Mouse (Mus musculus): ENCODE results near the gene Zscan10.
"Not testable (repeated sequence)": the region's sequence is repeated elsewhere in the genome, so short reads cannot be mapped to it uniquely, and the experiment has no call there.

Zscan10 gene

DNA sequence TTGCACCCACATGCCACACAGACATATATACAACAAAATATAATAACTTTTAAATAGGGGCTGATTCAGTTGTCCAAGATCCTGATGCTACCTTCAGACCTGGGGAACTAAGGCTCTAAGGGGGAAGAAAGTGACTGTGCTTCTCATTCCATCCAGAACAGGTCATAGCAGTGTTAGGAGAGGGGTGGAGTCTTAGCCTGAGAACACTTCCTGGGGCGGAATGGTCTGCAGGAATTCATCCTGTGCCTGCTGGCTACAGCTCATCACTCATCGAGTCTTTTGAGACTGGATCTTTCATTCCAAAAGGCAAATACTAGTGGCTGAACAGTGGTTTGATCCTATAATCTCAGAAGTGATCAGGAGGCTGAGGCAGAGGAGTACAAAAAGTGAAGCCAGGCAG lies 13.4 kb upstream of the Zscan10 start:
- no peak for DNase-seq (ENCODE audit: low spot score in 2 of 2)

DNA sequence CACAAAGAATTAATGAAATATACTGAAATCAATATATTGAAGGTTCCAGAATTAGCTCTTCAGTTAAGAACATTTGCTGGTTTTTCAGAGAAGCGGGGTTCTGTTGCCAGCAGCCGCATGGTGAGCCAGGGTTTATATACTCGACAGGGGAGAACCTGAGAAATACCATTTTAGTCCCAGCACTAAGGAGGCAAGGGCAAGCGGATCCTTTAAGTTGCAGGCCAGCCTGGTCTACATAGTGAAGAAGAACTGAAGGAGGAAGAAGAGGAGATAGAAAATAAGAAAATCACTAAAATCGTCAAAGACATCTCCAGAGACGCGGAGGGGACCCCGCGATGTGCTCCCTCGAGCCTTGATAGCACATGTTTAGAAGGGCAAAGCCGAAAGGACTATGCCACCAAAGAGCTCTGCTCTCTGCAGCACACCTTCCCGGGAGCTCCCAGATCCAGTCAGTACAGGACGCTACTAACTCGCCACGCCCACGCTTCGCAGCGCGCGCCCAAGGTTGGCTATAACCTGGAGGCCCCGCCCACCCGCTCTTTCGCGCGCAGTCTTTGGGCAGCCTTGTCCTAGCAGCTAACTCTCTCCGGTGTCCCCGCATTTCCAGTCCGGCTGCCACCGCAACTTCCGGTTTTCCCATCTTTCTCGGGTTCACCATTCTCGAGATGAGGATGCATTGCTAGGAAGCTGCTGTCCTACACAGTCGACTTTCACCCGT lies 8.3 kb upstream of the Zscan10 start:
- DNase-seq (ENCODE audit: low spot score in 2 of 2): peak; percentile 98 to 99

DNA sequence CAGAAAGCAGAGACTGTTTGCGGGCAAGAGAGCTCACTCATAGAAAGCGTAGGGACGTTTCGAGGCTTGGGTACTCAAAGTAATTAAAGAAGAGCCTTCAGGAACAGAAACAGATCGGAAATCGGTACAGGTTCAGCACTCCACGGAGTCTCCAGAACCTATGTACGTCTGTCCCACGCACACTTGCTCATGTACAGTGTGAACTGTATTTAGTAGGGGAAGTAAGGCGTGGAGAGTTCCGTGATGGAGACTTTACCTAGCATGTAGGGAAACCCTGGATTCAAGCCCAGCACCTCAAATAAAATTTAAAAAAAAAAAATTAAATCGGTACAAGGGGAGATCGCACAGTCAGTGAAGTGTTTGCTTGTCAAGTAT lies 7.7 kb upstream of the Zscan10 start:
- no peak for DNase-seq (ENCODE audit: low spot score in 2 of 2)

DNA sequence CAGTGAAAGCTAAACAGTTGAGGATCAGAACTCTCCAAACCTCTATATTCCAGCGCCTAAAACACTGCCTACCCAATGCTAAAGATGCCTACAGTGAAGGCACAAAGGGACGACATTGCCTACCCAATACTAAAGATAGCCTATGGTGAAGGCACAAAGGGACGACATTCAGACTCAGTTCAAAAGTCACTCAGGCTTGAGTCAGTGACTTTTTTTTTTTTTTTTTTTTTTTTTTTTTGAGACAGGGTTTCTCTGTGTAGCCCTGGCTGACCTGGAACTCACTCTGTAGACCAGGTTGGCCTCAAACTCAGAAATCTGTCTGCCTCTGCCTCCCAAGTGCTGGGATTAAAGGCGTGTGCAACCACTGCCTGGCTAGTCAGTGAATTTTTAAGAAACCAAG lies 5.5 kb upstream of the Zscan10 start:
- not testable (repeated sequence) for DNase-seq (ENCODE audit: low spot score in 2 of 2)

DNA sequence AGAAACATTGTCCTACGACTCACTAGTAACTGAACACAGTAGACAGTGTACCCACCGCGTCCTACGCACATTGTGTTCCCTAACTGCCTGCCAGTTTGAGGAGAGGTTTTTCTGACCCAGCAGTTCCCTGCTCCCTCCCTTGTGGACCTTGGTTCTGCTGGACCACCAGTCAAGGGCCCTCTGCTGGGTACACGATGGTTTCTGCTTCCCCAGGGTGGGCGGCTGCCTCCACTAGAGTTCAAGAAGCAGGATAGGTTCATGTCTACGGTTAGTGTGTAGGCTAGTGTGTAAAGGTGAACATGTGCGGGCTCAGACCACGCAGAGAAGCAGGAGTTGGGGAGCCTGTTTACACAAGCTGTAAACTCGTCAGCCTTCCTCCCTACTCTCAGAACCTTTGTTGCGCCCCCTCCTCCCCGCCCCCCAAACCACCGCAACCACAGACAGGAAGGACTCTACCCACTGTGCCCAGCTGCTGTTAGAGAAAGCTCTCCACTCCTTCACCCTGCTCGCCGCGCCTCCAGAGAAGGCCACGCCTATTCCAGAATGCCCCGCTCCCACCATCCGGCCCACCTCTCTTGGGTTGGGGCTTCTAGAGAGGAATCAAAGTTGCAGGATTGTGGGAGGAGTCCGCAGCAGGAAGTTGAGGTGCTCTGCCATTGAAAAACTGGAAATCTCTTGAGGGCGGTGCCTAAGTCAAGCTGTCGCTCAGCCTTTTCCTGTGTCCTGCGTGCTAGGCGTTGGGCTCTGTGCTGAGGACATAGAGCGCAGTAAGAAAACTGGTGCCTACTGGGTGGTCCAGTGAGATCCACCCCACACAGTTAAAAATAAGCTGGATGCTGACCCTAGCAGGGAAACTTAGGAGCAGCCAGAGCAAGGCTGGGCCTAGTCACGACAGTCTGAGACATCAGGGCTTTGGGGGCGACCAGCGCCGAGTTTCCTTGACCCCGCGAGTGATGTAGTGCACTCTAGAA lies 1.8 kb upstream of the Zscan10 start, which contains the start of gene Zfp13:
Gene Zfp13, minus strand, starts transcription at position 906 of the 971 bp plus-strand sequence.
- DNase-seq (ENCODE audit: low spot score in 2 of 2): peak; percentile 81 to 87

DNA sequence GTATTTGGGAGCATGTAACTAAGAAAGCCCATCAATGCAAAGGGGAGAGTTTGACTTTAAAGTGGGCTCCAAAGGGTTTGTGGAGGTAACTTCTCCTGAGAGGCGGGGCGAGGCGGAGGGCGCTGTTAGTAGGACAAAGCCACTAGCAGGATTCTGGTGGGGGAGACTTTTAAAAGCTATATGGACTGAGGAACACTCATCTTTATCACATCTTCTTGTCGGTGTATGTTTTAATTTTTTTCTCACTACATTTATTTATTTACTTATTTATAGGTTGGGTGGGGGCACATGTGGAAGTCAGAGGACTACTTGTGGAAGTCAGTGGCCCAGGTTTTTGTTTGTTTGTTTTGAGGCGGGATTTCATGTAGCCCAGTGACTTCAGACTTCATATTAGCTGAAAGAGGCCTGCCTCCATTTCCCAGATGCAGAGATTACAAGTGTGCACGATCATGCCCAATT lies 1.0 kb upstream of the Zscan10 start:
- no peak for DNase-seq (ENCODE audit: low spot score in 2 of 2)

DNA sequence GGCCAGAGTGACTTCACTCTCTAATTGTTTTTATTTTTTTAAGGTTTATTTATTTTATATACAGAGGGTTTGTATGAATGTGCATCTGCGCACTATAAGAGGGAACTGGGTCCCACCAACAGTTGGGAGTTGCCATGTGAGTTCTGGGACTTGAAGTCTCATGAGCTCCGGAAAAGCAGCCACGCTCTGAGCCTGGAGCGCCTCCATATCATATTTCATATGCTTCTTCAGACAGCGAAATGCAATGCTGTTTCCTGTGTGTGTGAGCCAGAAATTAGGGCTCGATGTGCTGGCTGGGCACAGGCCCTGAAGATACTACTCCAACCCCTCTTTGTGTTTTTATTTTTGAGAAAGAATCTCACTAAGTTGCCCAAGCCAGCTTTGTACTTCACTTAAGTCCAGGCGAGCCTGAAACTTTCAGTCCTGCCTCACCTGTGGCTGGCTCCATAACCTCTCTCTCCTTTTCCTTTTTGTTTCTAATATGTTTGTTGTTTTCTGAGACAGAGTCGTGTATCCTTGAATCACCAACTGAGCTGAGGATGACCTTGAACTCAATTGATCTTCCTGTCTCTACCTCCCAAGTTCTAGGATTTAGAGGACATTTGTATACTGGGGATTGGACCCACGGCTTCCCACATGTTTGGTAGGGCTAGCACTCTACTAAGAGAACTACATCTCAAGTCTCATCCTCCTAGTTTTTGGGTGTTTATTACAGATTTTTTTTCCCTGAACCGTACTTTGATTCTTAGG lies 1.4 kb downstream of the Zscan10 start:
- DNase-seq (ENCODE audit: low spot score in 2 of 2): no peak

DNA sequence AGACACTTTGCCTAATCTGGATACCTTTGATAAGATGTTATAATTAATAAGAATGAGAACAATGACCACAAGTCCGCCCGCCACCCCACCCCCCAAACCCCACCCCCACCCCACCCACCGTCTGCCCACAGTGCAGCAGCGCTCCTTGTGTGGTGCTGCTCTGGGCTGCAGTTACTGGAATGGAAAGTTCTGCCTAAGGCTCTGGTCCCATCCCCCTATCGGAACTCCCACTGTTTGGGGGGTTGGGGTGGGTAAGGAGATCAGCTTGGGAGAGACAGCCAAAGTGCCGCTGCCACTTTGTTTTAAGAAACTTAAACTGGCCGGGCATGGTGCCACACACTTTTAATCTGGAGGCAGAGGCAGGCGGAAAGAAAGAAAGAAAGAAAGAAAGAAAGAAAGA lies 2.4 kb downstream of the Zscan10 start:
- peak in 1 of 2 experiments; percentile 36 for DNase-seq (ENCODE audit: low spot score in 2 of 2)

DNA sequence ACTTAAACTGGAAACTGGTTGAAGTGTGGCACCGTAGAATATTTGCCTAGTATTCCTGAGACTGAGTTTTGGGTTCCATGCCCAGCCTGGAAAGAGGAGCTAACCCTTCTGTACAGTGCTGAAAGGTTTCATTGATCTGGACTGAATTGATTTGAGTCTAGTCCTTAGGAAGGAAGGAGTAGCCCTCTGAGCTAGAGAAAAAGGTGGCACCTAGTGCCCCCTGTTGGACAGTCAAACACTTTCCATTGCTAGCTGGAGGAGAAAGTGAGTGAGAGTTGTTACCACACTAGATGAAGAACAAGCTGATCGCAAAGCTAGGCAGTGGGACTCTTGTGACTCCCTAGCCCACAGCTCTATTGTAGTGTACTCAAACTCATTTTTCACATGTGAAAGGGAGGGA lies 2.9 kb downstream of the Zscan10 start:
- peak in 1 of 2 experiments; percentile 42 for DNase-seq (ENCODE audit: low spot score in 2 of 2)

DNA sequence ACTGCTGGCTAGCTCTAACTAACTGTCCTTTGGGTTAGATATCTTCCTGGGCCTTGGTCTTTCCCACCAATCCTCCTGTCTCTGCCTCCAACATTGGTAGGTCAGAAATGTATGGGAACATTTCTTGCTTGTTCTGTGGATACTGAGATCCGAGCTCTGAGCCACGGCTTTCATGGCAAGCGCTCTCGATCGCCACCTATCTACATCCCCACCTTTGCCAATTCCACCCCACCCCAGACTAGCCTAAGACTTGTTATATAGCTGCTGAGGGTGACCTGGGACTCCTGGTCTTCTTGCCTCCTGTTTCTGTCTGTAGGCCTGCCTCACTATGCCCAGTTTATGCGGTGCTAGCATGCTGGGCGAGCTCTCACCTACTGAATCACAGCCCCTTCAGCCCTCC lies 3.7 kb downstream of the Zscan10 start:
- DNase-seq (ENCODE audit: low spot score in 2 of 2): no peak

DNA sequence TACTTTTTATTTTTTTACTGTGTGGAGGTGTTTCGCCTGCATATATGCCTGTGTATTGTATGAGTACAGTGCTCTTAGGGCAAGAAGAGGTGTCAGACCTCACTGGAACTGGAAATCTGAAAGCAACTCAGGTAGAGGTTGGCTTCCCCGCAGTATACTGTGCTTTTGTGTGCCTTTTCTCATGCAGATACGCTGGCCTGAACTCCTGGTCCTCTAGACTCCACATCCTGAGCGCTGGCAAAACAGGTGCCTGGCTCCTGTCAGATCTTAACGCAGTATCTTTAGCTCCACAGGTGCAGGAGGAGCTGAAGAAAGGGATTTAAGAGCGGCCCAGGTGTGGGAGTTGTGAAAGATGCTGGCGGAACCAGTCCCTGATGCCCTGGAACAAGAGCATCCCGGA lies 4.6 kb downstream of the Zscan10 start:
- DNase-seq (ENCODE audit: low spot score in 2 of 2): no peak

DNA sequence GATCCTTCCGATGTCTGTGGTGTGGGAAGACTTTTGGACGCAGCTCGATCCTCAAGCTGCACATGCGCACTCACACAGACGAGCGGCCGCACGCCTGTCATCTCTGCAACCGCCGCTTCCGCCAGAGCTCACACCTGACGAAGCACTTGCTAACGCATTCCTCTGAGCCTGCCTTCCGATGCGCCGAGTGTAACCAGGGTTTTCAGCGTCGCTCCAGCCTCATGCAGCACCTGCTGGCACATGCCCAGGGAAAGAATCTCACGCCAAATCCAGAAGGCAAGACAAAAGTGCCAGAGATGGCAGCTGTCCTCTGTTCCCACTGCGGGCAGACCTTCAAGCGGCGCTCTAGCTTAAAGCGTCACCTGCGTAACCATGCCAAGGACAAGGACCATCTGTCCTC lies 9.0 kb downstream of the Zscan10 start:
- DNase-seq (ENCODE audit: low spot score in 2 of 2): no peak

DNA sequence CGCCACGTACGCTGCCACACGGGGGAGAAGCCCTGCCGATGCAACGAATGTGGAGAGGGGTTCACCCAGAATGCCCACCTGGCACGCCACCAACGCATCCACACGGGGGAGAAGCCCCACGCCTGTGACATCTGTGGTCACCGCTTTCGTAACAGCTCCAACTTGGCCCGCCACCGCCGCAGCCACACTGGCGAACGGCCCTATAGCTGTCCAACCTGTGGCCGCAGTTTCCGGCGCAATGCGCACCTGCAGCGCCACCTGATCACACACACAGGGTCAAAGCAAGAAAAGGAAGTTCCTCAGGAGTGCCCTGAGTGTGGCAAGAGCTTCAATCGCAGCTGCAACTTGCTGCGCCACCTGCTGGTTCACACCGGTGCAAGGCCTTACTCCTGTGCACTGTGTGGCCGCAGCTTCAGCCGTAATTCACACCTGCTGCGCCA lies 9.7 kb downstream of the Zscan10 start:
- DNase-seq (ENCODE audit: low spot score in 2 of 2): peak in 1 of 2 experiments; percentile 48

DNA sequence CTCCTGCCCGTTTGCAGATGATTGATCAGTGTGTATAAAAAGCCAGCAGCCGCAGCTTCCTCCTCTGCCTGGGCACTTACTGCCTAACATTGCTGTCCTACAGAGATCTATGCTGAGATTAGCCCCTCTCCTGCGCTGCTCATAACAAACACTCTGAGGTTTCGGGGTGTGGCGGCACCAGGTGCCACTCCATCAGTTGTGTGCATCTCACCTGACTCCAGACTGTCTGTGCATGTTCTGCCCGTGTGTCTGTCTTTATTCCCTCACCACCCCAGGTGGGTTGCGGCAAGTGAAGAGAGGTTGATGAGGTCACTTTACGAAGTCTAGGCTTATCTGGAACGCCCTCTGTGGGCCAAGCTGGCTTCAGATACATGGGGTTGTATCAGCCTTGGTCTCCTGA lies 16.4 kb downstream of the Zscan10 start:
- no peak for DNase-seq (ENCODE audit: low spot score in 2 of 2)

DNA sequence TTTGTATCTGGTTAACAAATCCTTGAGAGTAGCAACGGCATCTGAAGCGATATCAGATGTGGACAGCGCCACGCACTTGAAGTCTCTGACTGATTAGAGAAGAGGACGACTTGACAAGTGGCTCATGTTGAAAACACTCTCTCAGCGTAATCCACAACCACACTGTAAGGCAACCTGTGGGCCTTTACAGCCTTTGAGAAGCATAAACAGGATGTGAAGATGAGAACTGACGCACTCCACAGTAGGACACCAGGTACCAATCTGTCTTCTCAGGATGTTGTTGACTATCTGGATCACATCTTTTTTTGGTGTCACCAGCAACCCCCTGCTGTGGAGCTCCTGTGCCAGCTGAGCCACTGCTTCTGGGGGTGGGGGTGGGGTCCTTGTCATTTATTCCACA lies 19.7 kb downstream of the Zscan10 start:
- no peak for DNase-seq (ENCODE audit: low spot score in 2 of 2)

DNA sequence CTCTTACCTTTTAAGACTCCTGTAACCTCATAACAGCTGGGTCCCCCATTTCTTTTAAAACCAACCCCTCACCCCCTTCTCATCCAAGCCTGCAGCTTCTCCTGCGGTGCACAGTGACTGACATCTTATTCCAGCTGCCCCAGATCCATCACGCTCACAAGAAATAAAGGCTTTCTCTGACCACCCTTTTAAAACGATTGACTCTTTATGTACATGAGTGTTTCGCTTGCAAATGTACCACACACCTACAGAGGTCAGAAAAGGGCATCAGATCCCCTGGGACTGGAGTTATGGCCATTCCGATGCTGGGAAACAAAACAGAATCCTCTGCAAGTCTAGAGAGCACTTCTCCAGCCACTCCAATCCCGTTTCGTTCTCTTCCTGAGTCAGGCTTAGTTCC lies 27.2 kb downstream of the Zscan10 start:
- DNase-seq (ENCODE audit: low spot score in 2 of 2): no peak

DNA sequence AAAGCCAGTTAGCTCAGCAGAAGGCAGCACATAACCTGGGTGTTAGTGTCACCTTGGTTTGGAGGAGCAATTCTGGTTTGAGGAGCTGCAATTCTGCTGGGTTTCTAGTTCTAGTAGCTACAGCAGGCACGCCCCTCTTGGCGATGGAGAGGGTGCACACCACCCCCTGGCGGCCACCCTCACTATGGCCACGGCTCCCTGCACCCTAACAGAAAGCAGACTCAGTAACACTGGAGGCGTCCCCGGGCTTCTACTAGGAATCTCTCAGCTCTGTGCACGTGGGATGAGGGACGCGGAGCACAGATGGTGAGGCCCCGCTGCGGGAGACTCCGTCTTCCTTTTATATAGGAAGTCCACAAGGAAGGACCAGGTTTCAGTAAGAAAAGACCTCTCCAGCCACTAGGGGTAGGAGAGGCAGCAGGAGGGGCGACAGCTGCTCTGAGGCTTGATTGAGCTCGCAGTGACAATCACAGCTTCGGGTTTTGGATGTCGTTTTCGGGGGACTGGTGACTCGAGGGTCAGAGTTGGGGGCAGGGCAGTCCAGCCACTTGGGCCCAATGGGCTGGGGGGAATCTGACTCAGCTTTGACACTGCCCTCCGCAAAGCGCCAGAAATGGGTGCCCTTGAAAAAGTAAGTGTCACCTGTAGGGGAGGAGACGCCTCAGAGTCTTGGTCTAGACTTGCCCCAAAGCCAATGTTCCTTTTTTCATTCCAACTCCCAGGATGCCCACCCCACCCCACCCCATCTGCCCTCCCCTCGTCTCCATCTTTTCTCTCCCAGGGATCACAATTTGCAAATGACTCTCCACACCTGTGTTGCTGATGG lies 29.8 kb downstream of the Zscan10 start:
- DNase-seq (ENCODE audit: low spot score in 2 of 2): peak; percentile 85 to 86

DNA sequence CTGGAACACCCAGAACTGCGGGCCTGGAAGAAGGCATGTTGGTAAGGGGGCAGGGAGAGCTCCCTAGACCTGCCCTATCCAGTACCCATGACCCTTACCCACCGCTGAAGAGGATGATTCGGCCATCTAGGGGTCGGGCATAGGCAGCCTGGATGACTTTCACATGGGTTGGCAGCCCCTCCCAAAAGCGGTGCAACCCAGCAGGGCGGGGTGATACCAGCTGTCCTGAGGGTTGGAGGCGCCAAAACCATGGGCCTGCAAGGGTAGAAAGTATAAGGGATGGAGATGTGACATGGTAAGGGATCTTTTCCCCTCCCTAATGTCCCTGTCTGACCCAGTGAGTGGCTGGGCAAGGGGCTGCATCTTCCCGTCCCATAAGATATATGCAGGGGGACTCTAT lies 30.6 kb downstream of the Zscan10 start:
- no peak for DNase-seq (ENCODE audit: low spot score in 2 of 2)

DNA sequence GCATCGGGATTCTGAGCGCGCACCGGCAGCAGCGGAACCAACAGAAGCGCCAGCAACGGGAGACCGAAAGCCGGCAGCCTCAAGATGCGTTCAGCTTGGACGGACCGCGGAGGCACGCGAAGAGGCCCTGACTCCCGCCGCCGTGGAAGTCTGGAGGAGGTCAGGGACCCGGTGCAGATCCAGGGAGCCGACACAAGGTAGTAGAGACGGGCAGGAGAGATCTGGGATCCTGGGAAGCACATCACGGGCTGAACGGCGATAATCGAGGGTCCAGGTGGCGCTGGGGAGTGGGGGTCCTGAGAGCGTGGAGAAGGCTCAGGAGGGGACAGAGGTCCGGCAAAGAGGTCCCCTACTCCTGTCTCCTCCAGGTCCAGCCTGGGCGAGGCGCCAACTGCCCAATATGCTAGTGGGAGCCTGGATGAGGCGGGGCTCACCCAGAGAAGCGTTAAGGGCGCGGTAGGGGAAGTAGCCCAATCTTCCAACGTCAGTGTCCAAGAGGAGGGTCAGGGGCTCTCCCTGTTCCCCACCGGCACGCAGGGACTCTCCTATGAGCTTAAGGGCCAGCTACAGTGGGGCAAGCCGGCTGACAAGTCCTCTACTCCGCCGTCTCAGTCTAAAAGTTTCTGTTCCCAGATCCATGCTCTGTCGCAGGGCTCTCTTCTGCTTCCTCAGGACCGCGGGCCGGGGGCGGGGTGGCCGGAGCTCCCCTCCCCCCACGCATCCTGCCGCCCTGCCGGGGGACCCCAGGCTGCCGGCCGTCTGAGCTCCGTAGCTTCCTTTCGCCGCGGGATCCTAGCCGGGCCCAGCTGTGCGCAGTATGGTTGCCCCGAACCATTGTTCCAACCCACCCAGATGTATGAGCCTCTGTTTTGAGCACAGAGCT lies 44.2 kb downstream of the Zscan10 start, which contains the start of gene Mmp25:
Gene Mmp25, minus strand, starts transcription at position 665 of the 883 bp plus-strand sequence.
- DNase-seq (ENCODE audit: low spot score in 2 of 2): no peak

DNA sequence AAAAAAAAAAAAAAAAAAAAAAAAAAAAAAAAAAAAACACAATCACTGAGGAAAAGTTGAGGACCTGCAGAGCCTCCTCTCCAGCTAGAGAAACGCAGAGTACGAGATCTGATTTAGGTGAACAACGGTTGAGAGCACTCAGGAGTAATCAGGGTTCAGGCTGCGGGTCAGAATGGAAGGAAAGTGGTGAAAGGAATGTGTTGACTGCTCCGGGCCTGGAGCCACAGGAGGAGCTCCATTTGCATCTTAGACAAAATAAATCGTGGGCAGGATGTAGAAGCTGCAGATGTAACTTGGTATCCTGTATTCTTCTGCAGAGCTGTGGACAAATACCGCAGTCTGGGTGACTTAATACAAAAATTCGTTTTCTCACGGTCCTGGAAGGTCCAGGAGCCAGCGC lies 45.2 kb downstream of the Zscan10 start:
- DNase-seq (ENCODE audit: low spot score in 2 of 2): no peak
